Mouse (Mus musculus) stomach, postnatal 0 days (tissue): ENCODE measurements at regions not wholly inside any gene's neighbourhood (a gene's known extent, or its start where the extent isn't known, plus 50 kb on each side); places are given as distances from the start of the nearest gene placed in this dataset.
A peak's percentile ranks its signal among the peaks of the same experiment; 100 is the strongest.

Experiments
- ATAC-seq: fragments of 200-750 bp; cut with Nextera tagmentation; 2 replicates; pipeline ENCODE4 v1.8.0; 2017; ENCODE audit not compliant: low FRiP score, low TSS enrichment
- DNase-seq: peaks from one replicate; pipeline ENCODE4 v3.0.0-alpha.2; 2016; ENCODE audit warnings: low spot score
- H3K27ac ChIP-seq: fragments of 300-500 bp; sonication (generic); replicated peaks from 2 replicates; pipeline ENCODE4 v1.5.1; 2014; ENCODE audit warnings: mild to moderate bottlenecking, control low read depth
- H3K27me3 ChIP-seq: fragments of 300-500 bp; sonication (generic); 2 replicates; pipeline ENCODE4 v1.6.1; 2014; ENCODE audit warnings: low read length; ENCODE audit not compliant: control insufficient read depth, insufficient read depth
- H3K36me3 ChIP-seq: fragments of 300-500 bp; sonication (generic); 2 replicates; pipeline ENCODE4 v1.6.1; 2014; ENCODE audit warnings: low read length, mixed read lengths; ENCODE audit not compliant: control insufficient read depth, insufficient read depth
- H3K4me1 ChIP-seq: fragments of 300-500 bp; sonication (generic); replicated peaks from 2 replicates; pipeline ENCODE4 v1.6.1; 2014; ENCODE audit warnings: antibody characterized with exemption; ENCODE audit not compliant: control insufficient read depth, insufficient read depth
- H3K4me2 ChIP-seq: fragments of 300-500 bp; sonication (generic); replicated peaks from 2 replicates; pipeline ENCODE4 v1.6.1; 2014; ENCODE audit warnings: low read depth, mild to moderate bottlenecking, control low read depth, moderate library complexity
- H3K4me3 ChIP-seq: fragments of 300-500 bp; sonication (generic); 2 replicates; pipeline ENCODE4 v1.5.1; 2014; ENCODE audit warnings: low read depth, low read length, control low read depth
- H3K9ac ChIP-seq: fragments of 300-500 bp; sonication (generic); 2 replicates; pipeline ENCODE4 v1.6.1; 2014; ENCODE audit warnings: mild to moderate bottlenecking, low read length, control low read depth, mixed read lengths
- H3K9me3 ChIP-seq: fragments of 300-500 bp; sonication (generic); 2 replicates; pipeline ENCODE4 v1.6.1; 2016; ENCODE audit warnings: low read length; ENCODE audit not compliant: control insufficient read depth
- CTCF ChIP-seq: IDR thresholded peaks from 2 replicates; pipeline ENCODE4 v1.5.1; 2016; ENCODE audit warnings: antibody characterized with exemption, low read depth, mild to moderate bottlenecking, moderate library complexity
- EP300 ChIP-seq: optimal IDR thresholded peaks from 2 replicates; pipeline ENCODE3; 2016; ENCODE audit warnings: antibody characterized with exemption
- WGBS: fragments of 180-500 bp; shearing (Covaris S2); extraction: QIAGEN DNeasy Blood & Tissue Kit; methylation state at CpG from one replicate; pipeline ENCODE4 v1.1.7; 2014; 5-methylcytosine and 5-hydroxymethylcytosine counted together

GRCm38 (mm10) chr16:76510861-76511260, 137.2 kb upstream of the Nrip1 start:
- no peaks in the 10 kb centered on the region for H3K9me3 ChIP-seq
- H3K36me3 ChIP-seq: no peaks in the 10 kb centered on the region
- H3K4me1 ChIP-seq: no peaks in the 10 kb centered on the region
- ATAC-seq (no peak), DNase-seq (no peak)
- H3K4me3 ChIP-seq: no peak overlapping the region
- no peak overlapping the region for H3K9ac ChIP-seq
- 33% methylated on average over 8 of the region's 8 CpGs for WGBS
- H3K27me3 ChIP-seq: no peaks in the 10 kb centered on the region
- H3K27ac ChIP-seq: no peak overlapping the region
- TF ChIP-seq EP300 (no peak), CTCF (no peak)
- peak overlapping the region; percentile 1; the same call in 1 of the 2 replicates for H3K4me2 ChIP-seq

- TF ChIP-seq EP300 (no peak), CTCF (no peak)
- WGBS: 79% methylated on average over 6 of the region's 6 CpGs
- no peak for ATAC-seq
- Histone ChIP-seq H3K4me2 (no peak overlapping the region), H3K9me3 (no peaks in the 10 kb centered on the region), H3K4me1 (no peaks in the 10 kb centered on the region), H3K9ac (no peak overlapping the region), H3K36me3 (no peaks in the 10 kb centered on the region), H3K27ac (no peak overlapping the region), H3K27me3 (no peaks in the 10 kb centered on the region), H3K4me3 (no peak overlapping the region)
- no peak for DNase-seq
Observed at GRCm38 (mm10) chr16:76509109-76509650, 135.6 kb upstream of the Nrip1 start.

- ATAC-seq (no peak), DNase-seq (no peak)
- H3K4me3 ChIP-seq: no peak overlapping the region
- H3K4me1 ChIP-seq: no peaks in the 10 kb centered on the region
- H3K9me3 ChIP-seq: no peaks in the 10 kb centered on the region
- H3K9ac ChIP-seq: no peak overlapping the region
- 44% methylated on average over 5 of the region's 5 CpGs for WGBS
- TF ChIP-seq EP300 (no peak), CTCF (no peak)
- no peaks in the 10 kb centered on the region for H3K27me3 ChIP-seq
- no peaks in the 10 kb centered on the region for H3K36me3 ChIP-seq
- H3K4me2 ChIP-seq: no peak overlapping the region
- H3K27ac ChIP-seq: no peak overlapping the region
Observed at GRCm38 (mm10) chr16:76507191-76507746, 133.6 kb upstream of the Nrip1 start.

- no peak for DNase-seq
Observed at GRCm38 (mm10) chr16:76506240-76506639, 132.6 kb upstream of the Nrip1 start.

GRCm38 (mm10) chr16:76499686-76500400, 126.2 kb upstream of the Nrip1 start:
- H3K4me2 ChIP-seq: no peak overlapping the region
- no peaks in the 10 kb centered on the region for H3K4me1 ChIP-seq
- H3K9me3 ChIP-seq: no peaks in the 10 kb centered on the region
- DNase-seq: peak; percentile 26
- H3K27me3 ChIP-seq: no peaks in the 10 kb centered on the region
- ATAC-seq: peak; percentile 86
- no peak overlapping the region for H3K27ac ChIP-seq
- H3K4me3 ChIP-seq: no peak overlapping the region
- 40% methylated on average over 8 of the region's 8 CpGs for WGBS
- H3K9ac ChIP-seq: no peak overlapping the region
- TF ChIP-seq EP300 (no peak), CTCF (no peak)
- no peaks in the 10 kb centered on the region for H3K36me3 ChIP-seq

More at GRCm38 (mm10) chr16:76506240-76506639, 132.6 kb upstream of the Nrip1 start:
- Histone ChIP-seq H3K9ac (no peak overlapping the region), H3K4me2 (no peak overlapping the region), H3K36me3 (no peaks in the 10 kb centered on the region), H3K27ac (no peak overlapping the region), H3K4me3 (no peak overlapping the region), H3K9me3 (no peaks in the 10 kb centered on the region), H3K27me3 (no peaks in the 10 kb centered on the region), H3K4me1 (no peaks in the 10 kb centered on the region)
- TF ChIP-seq CTCF: no peak
- TF ChIP-seq EP300: no peak
- 28% methylated on average over 4 of the region's 4 CpGs for WGBS
- no peak for ATAC-seq

- Histone ChIP-seq H3K4me3 (no peak overlapping the region), H3K36me3 (no peaks in the 10 kb centered on the region), H3K4me1 (no peaks in the 10 kb centered on the region), H3K27ac (no peak overlapping the region), H3K27me3 (no peaks in the 10 kb centered on the region), H3K9ac (no peak overlapping the region), H3K9me3 (no peaks in the 10 kb centered on the region), H3K4me2 (no peak overlapping the region)
- DNase-seq (no peak), ATAC-seq (no peak)
- 77% methylated on average over 2 of the region's 2 CpGs for WGBS
- no peak for TF ChIP-seq EP300
- TF ChIP-seq CTCF: no peak
Observed at GRCm38 (mm10) chr16:76498233-76498632, 124.6 kb upstream of the Nrip1 start.
